Mouse (Mus musculus) adrenal gland, postnatal 4 days (tissue): ENCODE data around the gene Ggt6. TPM values are rescaled to one million over a fixed set of nuclear protein-coding genes. Genes with fewer than 3 reads are reported as not detected.
A peak's percentile ranks its signal among the peaks of the same experiment; 100 is the strongest.
"Not testable (repeated sequence)": the region's sequence is repeated elsewhere in the genome, so short reads cannot be mapped to it uniquely, and the experiment has no call there.

Experiments used
- DNase-seq, 2 experiments: peaks; one replicate each; pipeline ENCODE4 v3.0.0; 2021 to 2022; ENCODE audit warnings: low spot score in 2 of 2, mixed read lengths in 2 of 2
- total RNA-seq, 2 experiments: library from RNA; stranded (reverse); gene quantifications; 2 replicates each; pipeline ENCODE4 v1.2.3; 2021

Ggt6 gene
- total RNA-seq, 2 experiments from 2014 or later: 3.8 to 4.7 TPM

DNA sequence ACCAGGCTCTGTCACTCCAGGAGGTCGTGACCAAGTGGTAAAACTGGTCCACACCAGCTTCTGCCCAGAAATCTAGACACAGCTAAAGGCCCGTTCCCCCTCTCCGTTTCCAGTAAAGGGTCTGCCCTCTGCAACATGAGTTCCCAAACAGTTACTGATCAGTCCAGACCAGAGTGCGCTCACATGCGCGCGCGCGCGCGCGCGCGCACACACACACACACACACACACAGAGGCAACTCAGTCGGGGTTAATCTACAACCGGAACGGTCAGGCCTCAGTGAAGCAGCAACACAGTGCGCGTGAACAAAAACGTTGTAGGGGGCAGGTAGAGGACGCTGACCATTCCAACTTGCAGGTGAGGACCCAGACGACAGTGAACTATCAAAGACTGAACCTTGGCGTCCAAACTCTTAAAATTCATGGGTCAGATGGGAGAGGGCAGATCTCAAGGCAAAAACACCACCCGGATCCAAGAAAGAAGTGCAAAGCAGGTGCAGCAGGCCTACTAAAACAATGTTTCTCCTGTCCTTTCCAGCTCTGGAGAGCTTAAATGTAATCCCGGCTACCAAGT lies 24.7 kb upstream of the Ggt6 start:
- DNase-seq: no peak

- peak; percentile 67 to 75 for DNase-seq
Measured at GRCm38 (mm10) chr11:72411093-72411921, 24.0 kb upstream of the Ggt6 start, which contains the start of gene Smtnl2. Gene Smtnl2, minus strand, starts transcription at chr11:72411713.

GRCm38 (mm10) chr11:72411945-72412344 lies 23.4 kb upstream of the Ggt6 start:
- no peak for DNase-seq

GRCm38 (mm10) chr11:72413016-72413415 lies 22.3 kb upstream of the Ggt6 start:
- DNase-seq: no peak

- no peak for DNase-seq
Measured at GRCm38 (mm10) chr11:72413601-72414190, 21.6 kb upstream of the Ggt6 start.

GRCm38 (mm10) chr11:72415155-72415554 lies 20.2 kb upstream of the Ggt6 start:
- no peak for DNase-seq

GRCm38 (mm10) chr11:72416666-72417065 lies 18.7 kb upstream of the Ggt6 start:
- DNase-seq: no peak

- DNase-seq: no peak
Measured at GRCm38 (mm10) chr11:72417376-72417775, 17.9 kb upstream of the Ggt6 start.

DNA sequence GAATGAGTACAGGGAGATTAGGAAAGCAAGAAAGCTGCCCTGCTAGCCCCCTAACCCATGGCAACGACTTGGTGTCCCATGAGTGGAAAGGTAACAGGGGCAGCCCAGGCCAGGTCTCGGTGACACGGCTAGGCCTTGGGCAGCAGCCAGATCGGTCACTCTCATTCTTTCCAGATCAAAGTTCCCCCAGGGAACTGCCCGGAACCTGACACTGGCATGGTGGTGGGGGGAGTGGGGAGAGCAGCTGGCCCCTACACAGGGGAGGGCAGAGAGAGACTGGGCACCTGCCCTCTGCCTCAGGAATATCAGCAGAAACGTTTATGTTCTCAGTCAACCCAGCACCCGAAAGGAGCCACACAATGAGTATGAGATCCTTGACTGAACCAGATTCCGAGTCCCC lies 17.1 kb upstream of the Ggt6 start:
- DNase-seq: no peak

DNA sequence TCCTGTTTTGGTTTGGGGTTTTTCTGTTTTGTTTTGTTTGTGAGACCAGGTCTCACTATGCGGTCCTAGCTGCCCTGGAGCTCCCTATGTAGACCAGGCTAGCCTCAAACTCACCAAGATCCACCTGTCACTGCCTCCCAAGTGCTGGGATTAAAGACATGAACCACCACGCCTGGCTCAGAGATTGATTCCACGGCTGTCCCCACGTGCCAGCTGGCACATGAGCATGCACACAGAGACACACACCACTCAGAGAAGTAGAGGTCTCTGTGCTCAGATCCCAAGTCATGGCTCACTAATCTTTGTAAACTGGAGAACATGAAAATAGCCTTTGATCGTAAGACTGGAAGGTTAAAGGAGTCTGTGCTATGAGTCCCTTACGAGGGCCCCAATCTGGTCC lies 16.3 kb upstream of the Ggt6 start:
- DNase-seq: no peak

GRCm38 (mm10) chr11:72420460-72421122 lies 14.7 kb upstream of the Ggt6 start:
- DNase-seq: no peak

- no peak for DNase-seq
Measured at GRCm38 (mm10) chr11:72421518-72422278, 13.6 kb upstream of the Ggt6 start.

DNA sequence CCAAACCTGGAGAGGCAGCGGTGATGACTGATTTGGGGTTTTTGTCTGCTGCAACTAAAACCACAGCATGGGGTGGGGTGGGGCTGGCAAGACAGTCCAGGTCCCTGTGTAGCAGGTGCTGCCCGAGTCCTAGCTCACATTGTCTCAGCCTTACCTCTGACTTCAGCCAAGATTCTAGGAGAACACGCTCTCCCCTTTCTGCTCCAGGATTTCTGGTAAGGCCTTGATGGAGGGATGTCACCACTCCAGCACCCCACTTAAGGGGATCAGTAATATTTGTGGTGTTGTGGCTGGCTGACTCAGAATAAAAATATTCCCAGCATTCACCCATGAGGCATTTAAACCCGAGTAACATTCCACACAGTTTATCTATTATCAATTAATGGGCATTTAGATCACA lies 11.6 kb upstream of the Ggt6 start:
- no peak for DNase-seq

- no peak for DNase-seq
Measured at GRCm38 (mm10) chr11:72425201-72425600, 10.1 kb upstream of the Ggt6 start.

GRCm38 (mm10) chr11:72426884-72427283 lies 8.4 kb upstream of the Ggt6 start:
- no peak for DNase-seq

DNA sequence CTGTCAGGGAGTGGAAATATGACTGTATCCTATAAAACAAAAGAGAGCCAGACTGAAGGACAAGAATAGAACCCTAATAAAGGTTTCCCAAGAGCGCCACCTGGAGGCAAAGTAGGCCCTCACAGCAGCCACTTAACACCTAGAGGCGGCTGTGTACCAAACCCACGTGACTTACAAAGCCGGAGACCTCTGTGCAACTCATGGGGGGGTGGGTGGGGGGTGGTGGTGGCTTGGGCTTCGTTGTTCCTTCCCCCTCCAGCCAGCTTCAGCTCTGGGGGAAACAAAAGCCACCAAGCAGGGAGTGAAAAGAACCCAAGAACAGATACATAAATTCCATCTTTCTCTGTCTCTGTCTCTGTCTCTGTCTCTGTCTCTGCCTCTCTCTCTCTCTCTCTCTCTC lies 6.6 kb upstream of the Ggt6 start:
- peak; percentile 39 to 72 for DNase-seq

- DNase-seq: peak in 1 of 2 experiments; percentile 56
Measured at GRCm38 (mm10) chr11:72429288-72429690, 6.0 kb upstream of the Ggt6 start.

- DNase-seq: not testable (repeated sequence)
Measured at GRCm38 (mm10) chr11:72430311-72431068, 4.8 kb upstream of the Ggt6 start.

DNA sequence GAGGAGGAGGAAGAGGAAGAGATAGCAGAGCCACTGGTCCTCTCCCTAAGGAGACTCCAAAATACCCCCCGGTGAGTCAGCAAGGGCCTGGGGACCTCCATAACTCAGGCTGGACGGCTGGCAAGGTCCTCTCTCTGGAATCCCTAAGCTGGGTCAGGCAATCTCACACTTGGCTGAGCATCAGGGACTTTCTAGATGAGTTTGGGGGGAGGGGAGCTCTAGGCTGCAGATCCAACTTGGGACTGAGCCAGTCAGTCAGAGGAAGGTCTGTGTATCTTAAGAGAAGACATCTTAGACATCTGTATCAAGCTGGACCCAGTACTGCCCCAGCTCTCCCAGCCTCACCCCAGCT lies 344 bp downstream of the Ggt6 start:
- no peak for DNase-seq

- DNase-seq: no peak
Measured at GRCm38 (mm10) chr11:72436271-72436670, 945 bp downstream of the Ggt6 start.
